8 mouse cellular contexts compared by ENCODE assay signal in genomic region chr16:35939690-35940089, GRCm38 (mm10). TPM values are rescaled to one million over a fixed set of nuclear protein-coding genes. Genes with fewer than 3 reads are reported as not detected.
DNase-seq lines count a peak whose midpoint lies in the region; ATAC-seq and TF ChIP-seq lines count a peak whose summit lies in the region.

No protein-coding gene starts in this region.

- peak overlapping the region; percentile 91 for H3K27ac ChIP-seq in gastrocnemius, adult 2 months
- no peak overlapping the region for H3K27ac ChIP-seq in hindbrain, postnatal 0 days

- H3K36me3 ChIP-seq in hindbrain, postnatal 0 days (ENCODE audit: insufficient read depth, low read length), result no peaks in the 10 kb centered on the region

- H3K9ac ChIP-seq in hindbrain, postnatal 0 days (replicated peaks; ENCODE audit: low read length), result no peak overlapping the region

- no peaks in the 10 kb centered on the region; the same call in 1 of the 2 replicates for H3K4me1 ChIP-seq in hindbrain, postnatal 0 days (ENCODE audit: insufficient read depth, low read length)

- H3K4me2 ChIP-seq in hindbrain, postnatal 0 days (ENCODE audit: low read depth, low read length), result peak overlapping the region; percentile 63

- no peaks in the 10 kb centered on the region for H3K27me3 ChIP-seq in hindbrain, postnatal 0 days (ENCODE audit: insufficient read depth, low read length)

- intact Hi-C loops in gastrocnemius, adult 2 months (cut with DNase I), result loop anchor here (1.0 to 10.0 kb wide), 2 partner anchors 65 to 205 kb away; no protein-coding TSS in a partner anchor

- ATAC-seq in common myeloid progenitor, adult 5-6 weeks (replicated peaks; ENCODE audit: low read depth, poor library complexity, severe bottlenecking), result peak; percentile 86
- peak; percentile 59; the same call in 1 of the 2 replicates for ATAC-seq in hindbrain, postnatal 0 days

- DNase-seq in ZHBTc4 (ENCODE audit: low read depth, low spot score), result peak; percentile 77
- DNase-seq in gastrocnemius, adult 2 months, result peak; percentile 86
- DNase-seq in hindbrain, postnatal 0 days (ENCODE audit: low spot score), result peak; percentile 74
- peak; percentile 73 to 74 for DNase-seq in left cerebral cortex, adult 18-20 months (ENCODE audit: low spot score in 2 of 2)
- DNase-seq in lung, postnatal 4 days, result peak; percentile 87 to 91
- peak; percentile 67 for DNase-seq in right cerebral cortex, adult 18-20 months
- peak; percentile 70 for DNase-seq in urinary bladder, adult 2 months (ENCODE audit: low spot score)

- 10% methylated on average over 9 of the region's 9 CpGs for WGBS in hindbrain, postnatal 0 days

- peak; percentile 93 for TF ChIP-seq CTCF in gastrocnemius, adult 2 months (IDR thresholded peaks at IDR 0.05)
- peak; percentile 65 for TF ChIP-seq CTCF in hindbrain, postnatal 0 days (IDR thresholded peaks at IDR 0.05; ENCODE audit: low read depth)

- H3K4me3 ChIP-seq in gastrocnemius, adult 2 months, result peak overlapping the region; percentile 90
- peak overlapping the region; percentile 60; the same call in 1 of the 2 replicates for H3K4me3 ChIP-seq in hindbrain, postnatal 0 days (ENCODE audit: low read length)

- H3K9me3 ChIP-seq in hindbrain, postnatal 0 days (ENCODE audit: low read length), result no peaks in the 10 kb centered on the region

RNA-seq across cellular contexts. Expression of gene Dtx3l, which starts 0.7 kb away (rescaled TPM):
- 42.5 and 48.7 TPM in 2 replicates for total RNA-seq in common myeloid progenitor, adult 5-6 weeks (2017)
- 1 to 10 TPM; 3.3 to 4.5 TPM for total RNA-seq in gastrocnemius, adult 2 months (2021)
- 0.93 and 2.5 TPM in 2 replicates for total RNA-seq in hindbrain, postnatal 0 days (2014; rRNA removed)
- 1.2 and 1.5 TPM in 2 replicates for polyA plus RNA-seq in hindbrain, postnatal 0 days (2015; fragmentation: Nextera tagmentation; extraction: Ambion mirVana)
- 1 to 10 TPM; 4.0 to 5.6 TPM for total RNA-seq in left cerebral cortex, adult 18-20 months (2021)
- polyA plus RNA-seq in urinary bladder, adult 2 months (2012; rRNA removed), result 13.2 and 18.3 TPM in 2 replicates

RNA-seq across cellular contexts. Expression of gene Parp9, which starts 1.4 kb away (rescaled TPM):
- total RNA-seq in common myeloid progenitor, adult 5-6 weeks (2017), result 38.2 and 48.5 TPM in 2 replicates
- total RNA-seq in gastrocnemius, adult 2 months (2021), result 1 to 10 TPM; 3.7 to 4.9 TPM
- 2.5 and 3.5 TPM in 2 replicates for total RNA-seq in hindbrain, postnatal 0 days (2014; rRNA removed)
- 3.6 and 3.8 TPM in 2 replicates for polyA plus RNA-seq in hindbrain, postnatal 0 days (2015; fragmentation: Nextera tagmentation; extraction: Ambion mirVana)
- total RNA-seq in left cerebral cortex, adult 18-20 months (2021), result 1 to 10 TPM; 2.3 to 3.4 TPM
- polyA plus RNA-seq in urinary bladder, adult 2 months (2012; rRNA removed), result 20.3 and 25.3 TPM in 2 replicates

RNA-seq across cellular contexts. Expression of gene Kpna1, which starts 38.9 kb away (rescaled TPM):
- 35.0 and 60.1 TPM in 2 replicates for total RNA-seq in common myeloid progenitor, adult 5-6 weeks (2017)
- 100 to 1,000 TPM; 176 to 180 TPM for total RNA-seq in gastrocnemius, adult 2 months (2021)
- total RNA-seq in hindbrain, postnatal 0 days (2014; rRNA removed), result 53.8 and 55.9 TPM in 2 replicates
- 54.6 and 55.2 TPM in 2 replicates for polyA plus RNA-seq in hindbrain, postnatal 0 days (2015; fragmentation: Nextera tagmentation; extraction: Ambion mirVana)
- total RNA-seq in left cerebral cortex, adult 18-20 months (2021), result 100 to 1,000 TPM; 148 to 152 TPM
- 18.0 and 21.2 TPM in 2 replicates for polyA plus RNA-seq in urinary bladder, adult 2 months (2012; rRNA removed)
